Mouse (Mus musculus) neural tube, embryonic 15.5 days (tissue): ENCODE measurements around the gene Col18a1. TPM values are rescaled to one million over a fixed set of nuclear protein-coding genes. Genes with fewer than 3 reads are reported as not detected.

Experiments used
- ATAC-seq: fragments of 200-750 bp; cut with Nextera tagmentation; 2 replicates; pipeline ENCODE4 v1.8.0; 2017; ENCODE audit warnings: mild to moderate bottlenecking, moderate TSS enrichment, moderate library complexity; ENCODE audit not compliant: low FRiP score
- H3K27ac ChIP-seq: fragments of 300-500 bp; sonication (generic); replicated peaks from 2 replicates; pipeline ENCODE4 v1.5.1; 2015; ENCODE audit warnings: mild to moderate bottlenecking, inconsistent platforms
- H3K27me3 ChIP-seq: fragments of 300-500 bp; sonication (generic); replicated peaks from 2 replicates; pipeline ENCODE4 v1.6.1; 2015; ENCODE audit warnings: inconsistent platforms
- H3K36me3 ChIP-seq: fragments of 300-500 bp; sonication (generic); 2 replicates; pipeline ENCODE4 v1.6.1; 2015; ENCODE audit warnings: inconsistent platforms
- H3K4me1 ChIP-seq: fragments of 300-500 bp; sonication (generic); 2 replicates; pipeline ENCODE4 v1.6.1; 2015; ENCODE audit warnings: inconsistent platforms
- H3K4me2 ChIP-seq: fragments of 300-500 bp; sonication (generic); 2 replicates; pipeline ENCODE4 v1.6.1; 2015; ENCODE audit warnings: inconsistent platforms, mild to moderate bottlenecking, moderate library complexity
- H3K4me3 ChIP-seq: fragments of 300-500 bp; sonication (generic); replicated peaks from 2 replicates; pipeline ENCODE4 v1.5.1; 2015; ENCODE audit warnings: mild to moderate bottlenecking, inconsistent platforms
- H3K9ac ChIP-seq: fragments of 300-500 bp; sonication (generic); replicated peaks from 2 replicates; pipeline ENCODE4 v1.6.1; 2015; ENCODE audit warnings: mild to moderate bottlenecking, inconsistent platforms
- H3K9me3 ChIP-seq: fragments of 300-500 bp; sonication (generic); replicated peaks from 2 replicates; pipeline ENCODE4 v1.6.1; 2016; ENCODE audit warnings: inconsistent platforms
- WGBS: fragments of 180-500 bp; shearing (Covaris S2); methylation state at CpG from one replicate; pipeline ENCODE4 v1.1.7; 2015; ENCODE audit warnings: mixed read lengths; 5-methylcytosine and 5-hydroxymethylcytosine counted together
- polyA plus RNA-seq: library from polyadenylated mRNA; unstranded; fragments of >200 nt; fragmentation: Nextera tagmentation; extraction: Ambion mirVana; gene quantifications from 2 replicates; pipeline ENCODE4 v1.2.1, GENCODE M21; 2015

Gene Col18a1
- polyA plus RNA-seq, 1 experiment from 2014 or later, result 37.5 TPM

GRCm38 (mm10) chr10:77033323-77034025 is 132.9 kb downstream of the Col18a1 start:
- peaks cover 2% of the 10 kb centered on the region for H3K36me3 ChIP-seq
- WGBS, result under 1% methylated on average over 30 of the region's 30 CpGs

GRCm38 (mm10) chr10:77032591-77033322 is 133.6 kb downstream of the Col18a1 start:
- no peaks in the 10 kb centered on the region for H3K9me3 ChIP-seq
- peak; percentile 97 for ATAC-seq
- no peaks in the 10 kb centered on the region for H3K27me3 ChIP-seq
- H3K4me1 ChIP-seq, result peaks cover 34% of the 10 kb centered on the region
- peak overlapping the region; percentile 71 for H3K9ac ChIP-seq
- H3K27ac ChIP-seq, result peak overlapping the region; percentile 82
- H3K36me3 ChIP-seq, result no peaks in the 10 kb centered on the region
- peak overlapping the region; percentile 89 for H3K4me2 ChIP-seq
- H3K4me3 ChIP-seq, result peak overlapping the region; percentile 74
- WGBS, result under 1% methylated on average over 49 of the region's 49 CpGs

More at GRCm38 (mm10) chr10:77033323-77034025, 132.9 kb downstream of the Col18a1 start:
- Histone ChIP-seq H3K4me2 (peak overlapping the region; percentile 89), H3K9ac (peak overlapping the region; percentile 65), H3K4me1 (peaks cover 34% of the 10 kb centered on the region), H3K27ac (peak overlapping the region; percentile 77), H3K4me3 (peak overlapping the region; percentile 74), H3K27me3 (no peaks in the 10 kb centered on the region), H3K9me3 (no peaks in the 10 kb centered on the region)
- peak; percentile 82 for ATAC-seq

GRCm38 (mm10) chr10:77031768-77032375 is 134.5 kb downstream of the Col18a1 start, which contains the start of gene Slc19a1:
Gene Slc19a1 (plus strand): TSS chr10:77032241.
- peak within 1 kb of the TSS; percentile 82 for H3K27ac ChIP-seq
- peak; percentile 0; the same call in 1 of the 2 replicates for ATAC-seq
- peaks cover 34% of the 10 kb centered on the region for H3K4me1 ChIP-seq
- no peaks in the 10 kb centered on the region for H3K27me3 ChIP-seq
- no peaks in the 10 kb centered on the region for H3K9me3 ChIP-seq
- H3K4me2 ChIP-seq, result peak within 1 kb of the TSS; percentile 89
- H3K4me3 ChIP-seq, result peak within 1 kb of the TSS; percentile 74
- peak within 1 kb of the TSS; percentile 71 for H3K9ac ChIP-seq
- no peaks in the 10 kb centered on the region for H3K36me3 ChIP-seq
- WGBS, result 38% methylated on average over 13 of the region's 13 CpGs

- Histone ChIP-seq H3K27ac (no peak overlapping the region), H3K9me3 (no peaks in the 10 kb centered on the region), H3K9ac (no peak overlapping the region), H3K4me1 (peaks cover 28% of the 10 kb centered on the region), H3K4me3 (no peak overlapping the region), H3K27me3 (no peaks in the 10 kb centered on the region), H3K36me3 (no peaks in the 10 kb centered on the region), H3K4me2 (no peak overlapping the region)
- ATAC-seq, result no peak
- WGBS, result 89% methylated on average over 5 of the region's 5 CpGs
These were observed 135.7 kb downstream of the Col18a1 start for GRCm38 (mm10) chr10:77030666-77031065.

GRCm38 (mm10) chr10:77029761-77030160 is 136.6 kb downstream of the Col18a1 start:
- Histone ChIP-seq H3K9me3 (no peaks in the 10 kb centered on the region), H3K27ac (no peak overlapping the region), H3K4me2 (no peak overlapping the region), H3K36me3 (no peaks in the 10 kb centered on the region), H3K9ac (no peak overlapping the region), H3K4me3 (no peak overlapping the region), H3K4me1 (peaks cover 20% of the 10 kb centered on the region), H3K27me3 (no peaks in the 10 kb centered on the region)
- WGBS, result 92% methylated on average over 4 of the region's 4 CpGs
- ATAC-seq, result no peak

GRCm38 (mm10) chr10:77028782-77029296 is 137.5 kb downstream of the Col18a1 start:
- H3K27ac ChIP-seq, result no peak overlapping the region
- ATAC-seq, result no peak
- H3K4me3 ChIP-seq, result no peak overlapping the region
- no peaks in the 10 kb centered on the region for H3K27me3 ChIP-seq
- 81% methylated on average over 6 of the region's 6 CpGs for WGBS
- no peak overlapping the region for H3K4me2 ChIP-seq
- H3K9ac ChIP-seq, result no peak overlapping the region
- H3K4me1 ChIP-seq, result peaks cover 10% of the 10 kb centered on the region
- no peaks in the 10 kb centered on the region for H3K9me3 ChIP-seq
- H3K36me3 ChIP-seq, result no peaks in the 10 kb centered on the region

GRCm38 (mm10) chr10:77026944-77027343 is 139.4 kb downstream of the Col18a1 start:
- Histone ChIP-seq H3K9me3 (no peaks in the 10 kb centered on the region), H3K9ac (no peak overlapping the region), H3K27ac (no peak overlapping the region), H3K27me3 (no peaks in the 10 kb centered on the region), H3K4me3 (no peak overlapping the region), H3K36me3 (no peaks in the 10 kb centered on the region), H3K4me2 (no peak overlapping the region), H3K4me1 (peaks cover under 1% of the 10 kb centered on the region)
- WGBS, result 79% methylated on average over 3 of the region's 3 CpGs
- no peak for ATAC-seq

GRCm38 (mm10) chr10:77024231-77024630 is 142.1 kb downstream of the Col18a1 start:
- Histone ChIP-seq H3K4me1 (0 out of 2 replicates have a peak, but pooled peaks cover 7% of the 10 kb centered on the region), H3K4me2 (no peak overlapping the region), H3K9me3 (no peaks in the 10 kb centered on the region), H3K36me3 (no peaks in the 10 kb centered on the region), H3K4me3 (no peak overlapping the region), H3K27ac (no peak overlapping the region), H3K9ac (no peak overlapping the region), H3K27me3 (no peaks in the 10 kb centered on the region)
- 84% methylated on average over 5 of the region's 5 CpGs for WGBS
- no peak for ATAC-seq

- Histone ChIP-seq H3K36me3 (no peaks in the 10 kb centered on the region), H3K27ac (no peak overlapping the region), H3K9me3 (no peaks in the 10 kb centered on the region), H3K27me3 (no peaks in the 10 kb centered on the region), H3K4me2 (no peak overlapping the region), H3K4me3 (no peak overlapping the region), H3K9ac (no peak overlapping the region), H3K4me1 (peaks cover 7% of the 10 kb centered on the region; the same call in 1 of the 2 replicates)
- ATAC-seq, result no peak
- 80% methylated on average over 13 of the region's 13 CpGs for WGBS
These were observed 143.8 kb downstream of the Col18a1 start for GRCm38 (mm10) chr10:77022301-77023130.

GRCm38 (mm10) chr10:77021399-77022052 is 144.8 kb downstream of the Col18a1 start:
- no peaks in the 10 kb centered on the region for H3K27me3 ChIP-seq
- H3K27ac ChIP-seq, result no peak overlapping the region
- no peaks in the 10 kb centered on the region for H3K9me3 ChIP-seq
- peaks cover 7% of the 10 kb centered on the region; the same call in 1 of the 2 replicates for H3K4me1 ChIP-seq
- 0 out of 2 replicates have a peak overlapping the region, but pooled peaks have one; percentile 13 for H3K4me3 ChIP-seq
- H3K9ac ChIP-seq, result no peak overlapping the region
- peak; percentile 28; the same call in 1 of the 2 replicates for ATAC-seq
- peak overlapping the region; percentile 37 for H3K4me2 ChIP-seq
- H3K36me3 ChIP-seq, result no peaks in the 10 kb centered on the region
- 35% methylated on average over 17 of the region's 17 CpGs for WGBS
